Mouse (Mus musculus) retina, postnatal 1 day (tissue): ENCODE measurements around the gene Rab23.
A peak's percentile ranks its signal among the peaks of the same experiment; 100 is the strongest.
"Not testable (repeated sequence)": the region's sequence is repeated elsewhere in the genome, so short reads cannot be mapped to it uniquely, and the experiment has no call there.

ENCODE experiments used
- DNase-seq: peaks from one replicate; pipeline ENCODE4 v3.0.0-alpha.2; 2012

The Rab23 gene

DNA sequence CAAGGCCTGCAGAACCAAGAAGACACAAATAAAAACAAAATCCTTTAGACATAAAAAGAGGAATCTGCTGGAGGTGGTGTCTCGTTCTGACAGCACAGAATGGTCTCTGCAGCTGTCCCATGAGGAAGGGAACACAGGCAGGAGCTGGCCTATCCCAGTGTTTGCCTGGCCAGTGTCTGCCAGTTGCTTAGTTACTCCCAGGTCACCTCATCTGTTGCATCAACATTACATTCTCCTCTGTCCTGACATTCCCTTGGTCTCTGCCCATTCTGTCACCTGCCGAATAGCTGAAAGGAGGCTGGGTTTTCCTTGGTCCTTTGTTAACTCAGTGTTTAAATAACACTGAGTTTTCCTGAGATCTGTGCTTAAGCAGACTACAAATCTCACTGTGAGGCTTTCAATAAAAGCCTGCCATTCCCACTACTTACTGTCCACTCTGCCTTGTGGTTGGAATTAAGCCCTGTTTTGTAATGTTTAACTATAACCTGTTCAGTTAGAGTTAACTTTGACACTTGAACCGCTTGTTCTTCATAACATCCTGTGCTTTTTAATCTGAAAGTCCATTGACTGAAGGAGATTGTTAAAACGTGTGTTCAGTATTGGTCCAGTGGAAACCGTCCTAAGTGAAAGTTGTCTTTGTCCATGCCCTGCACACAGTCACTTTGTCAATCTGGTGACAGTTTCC is 14.5 kb downstream of the Rab23 start:
- DNase-seq = no peak

GRCm38 (mm10) chr1:33738281-33738680 is 18.6 kb downstream of the Rab23 start:
- no peak for DNase-seq

- no peak for DNase-seq
Measured at GRCm38 (mm10) chr1:33738681-33739278, 19.1 kb downstream of the Rab23 start.

DNA sequence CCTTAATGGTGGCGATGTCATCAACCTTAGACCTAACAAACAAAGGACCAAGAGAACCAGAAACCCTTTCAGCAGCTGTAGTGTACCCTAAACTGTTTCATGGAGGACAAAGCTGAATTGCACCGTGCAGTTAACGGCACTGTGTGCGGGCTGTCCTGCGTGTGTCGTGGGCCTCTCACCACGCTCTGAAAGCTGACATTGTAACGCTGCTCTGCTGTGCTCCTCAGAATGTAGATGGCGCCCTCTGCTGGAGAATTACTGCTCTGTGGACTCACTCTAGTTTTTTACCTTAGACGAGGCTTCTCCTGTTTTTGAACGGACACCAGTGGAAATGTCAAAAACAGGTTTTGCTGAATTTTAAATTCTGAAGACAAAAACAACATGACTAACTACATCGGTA is 19.6 kb downstream of the Rab23 start:
- DNase-seq = peak; percentile 85

- peak; percentile 34 for DNase-seq
Measured at GRCm38 (mm10) chr1:33742903-33743302, 23.2 kb downstream of the Rab23 start.

DNA sequence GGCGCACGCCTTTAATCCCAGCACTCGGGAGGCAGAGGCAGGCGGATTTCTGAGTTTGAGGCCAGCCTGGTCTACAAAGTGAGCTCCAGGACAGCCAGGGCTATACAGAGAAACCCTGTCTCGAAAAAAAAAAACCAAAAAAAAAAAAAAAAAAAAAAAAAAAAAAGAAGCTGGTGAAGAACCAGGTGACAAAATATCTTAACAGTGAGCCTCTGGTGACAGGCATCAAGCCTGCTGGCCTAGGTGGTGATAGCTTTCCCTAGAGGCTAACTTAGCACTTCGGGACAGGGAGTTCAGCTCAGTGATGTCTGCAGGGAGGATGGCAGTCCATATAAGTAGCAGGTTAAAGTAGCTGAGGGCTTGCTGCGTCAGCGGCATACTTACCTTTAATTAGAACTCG is 25.1 kb downstream of the Rab23 start:
- DNase-seq = not testable (repeated sequence)

DNA sequence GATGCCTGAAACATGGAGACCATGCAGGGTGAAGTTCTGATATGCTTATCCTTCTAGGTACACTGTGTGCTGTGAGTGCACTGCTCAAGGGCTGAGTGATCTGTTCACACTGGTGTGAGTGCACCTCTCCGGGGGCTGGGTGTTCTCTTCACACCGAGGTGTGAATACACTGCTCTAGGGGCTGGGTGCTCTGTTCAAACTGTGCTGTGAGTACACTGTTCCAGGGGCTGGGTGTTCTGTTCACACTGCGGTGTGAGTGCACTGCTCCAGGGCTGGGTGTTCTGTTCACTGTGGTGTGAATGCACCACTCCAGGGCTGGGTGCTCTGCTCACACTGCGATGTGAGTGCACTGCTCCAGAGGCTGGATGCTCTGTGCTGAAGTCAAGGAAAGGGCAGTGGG is 26.2 kb downstream of the Rab23 start:
- no peak for DNase-seq

GRCm38 (mm10) chr1:33749109-33749508 is 29.4 kb downstream of the Rab23 start:
- DNase-seq = no peak

DNA sequence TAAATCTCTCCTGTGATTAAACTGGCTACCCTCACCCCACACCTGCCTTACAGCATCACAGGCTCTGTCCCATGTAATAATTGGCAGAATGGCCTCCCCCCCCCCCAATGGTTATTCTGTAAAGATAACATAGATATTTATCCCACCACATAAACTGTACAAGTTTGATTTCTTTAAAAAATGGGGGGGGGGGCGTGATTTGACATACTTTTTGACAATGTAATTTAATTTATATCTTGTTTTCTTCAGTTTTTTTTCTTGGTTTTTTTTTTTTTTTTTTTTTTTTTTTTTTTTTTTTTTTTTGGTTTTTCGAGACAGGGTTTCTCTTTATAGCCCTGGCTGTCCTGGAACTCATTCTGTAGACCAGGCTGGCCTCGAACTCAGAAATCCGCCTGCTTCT is 30.0 kb downstream of the Rab23 start:
- not testable (repeated sequence) for DNase-seq

DNA sequence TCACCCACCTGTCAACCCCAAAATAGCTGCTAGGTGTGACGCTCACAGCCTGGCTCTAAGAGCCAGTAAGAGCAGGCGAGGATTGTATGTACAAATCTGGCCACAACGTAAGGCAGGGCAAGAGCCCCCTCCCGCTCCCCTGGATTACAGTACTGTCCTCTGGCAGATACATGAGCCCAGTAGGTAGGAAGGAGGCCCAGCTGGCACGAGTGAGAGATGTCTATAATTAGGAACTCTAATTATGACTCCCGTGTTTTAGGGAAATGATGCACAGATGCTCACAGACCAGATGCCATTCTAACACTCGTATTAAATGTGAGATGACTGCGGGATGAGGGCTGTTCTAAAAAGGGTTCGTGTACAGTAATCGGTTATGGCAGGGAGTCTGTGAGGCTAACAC is 31.6 kb downstream of the Rab23 start:
- DNase-seq = no peak

- no peak for DNase-seq
Measured at GRCm38 (mm10) chr1:33754089-33754488, 34.4 kb downstream of the Rab23 start.

DNA sequence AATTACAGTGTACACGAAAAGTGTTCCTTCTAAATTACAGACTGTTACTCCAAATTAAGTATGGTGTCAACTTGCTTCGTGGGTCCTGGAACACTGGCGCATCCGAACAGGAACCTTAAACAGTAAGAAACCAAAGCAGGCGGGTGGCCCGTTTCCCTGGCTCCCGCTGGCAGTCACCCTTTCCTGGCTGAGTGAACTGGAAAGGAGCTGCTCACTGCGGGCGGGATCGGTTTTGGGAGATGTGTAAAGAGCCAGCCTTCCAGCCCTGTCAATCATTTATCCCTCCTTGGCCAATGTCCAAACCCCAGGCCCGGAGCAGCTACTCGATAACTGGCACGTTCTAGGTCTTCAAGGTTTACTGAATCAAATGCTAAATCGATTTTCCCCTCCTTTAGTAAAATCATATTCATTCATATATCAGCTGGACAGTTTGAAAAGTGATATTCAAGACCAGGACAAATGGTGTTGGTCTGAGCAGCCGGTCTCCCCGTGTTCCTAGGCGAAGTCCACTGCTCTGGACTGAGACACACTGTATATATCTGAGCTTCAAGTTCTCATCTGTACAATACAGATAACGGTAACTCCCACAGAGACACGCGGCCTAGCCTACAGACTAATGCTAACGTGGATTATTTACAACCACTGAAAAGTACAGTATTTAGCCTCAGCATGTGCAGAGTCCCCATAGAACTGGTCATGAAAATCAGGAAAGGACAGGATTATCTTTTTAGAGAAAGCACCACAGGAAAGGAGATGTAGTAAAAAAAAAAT is 35.5 kb downstream of the Rab23 start:
- peak; percentile 24 for DNase-seq

GRCm38 (mm10) chr1:33755799-33756198 is 36.1 kb downstream of the Rab23 start:
- DNase-seq = no peak

DNA sequence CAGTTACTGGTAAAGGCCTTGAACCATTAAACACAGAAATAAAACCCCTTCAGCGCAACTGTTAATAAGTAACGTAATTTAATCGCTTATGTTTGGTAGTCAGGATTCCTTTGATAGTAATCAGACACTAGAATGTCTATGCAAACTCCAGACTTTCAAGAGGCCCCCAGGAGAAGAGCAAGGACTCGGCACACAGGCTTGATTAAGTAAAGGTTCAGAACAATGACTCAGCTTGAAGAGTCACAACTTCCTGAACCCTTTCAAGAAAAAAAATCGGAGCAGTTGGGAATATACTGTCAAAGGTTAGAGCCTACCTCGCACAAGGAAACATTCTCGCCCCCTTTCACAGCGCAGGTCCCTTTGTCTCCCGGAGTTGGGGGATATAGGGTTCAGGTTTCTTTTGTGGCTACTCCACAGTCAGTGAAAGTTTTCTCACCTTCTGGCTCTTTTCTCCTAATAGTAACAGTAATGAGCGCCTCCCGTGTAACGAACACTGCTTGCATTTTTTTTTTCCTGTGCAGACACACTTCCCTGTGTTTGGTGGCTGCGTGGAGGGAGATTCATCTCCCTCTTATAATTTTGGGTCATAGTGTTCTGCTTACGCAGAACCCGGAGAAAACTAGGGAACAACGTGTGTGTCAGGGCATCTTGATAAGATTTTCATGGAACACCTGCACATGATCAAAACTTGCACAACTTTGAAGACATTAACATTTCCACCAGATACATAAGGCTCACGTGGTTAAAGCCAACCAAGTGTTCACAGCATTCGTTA is 36.8 kb downstream of the Rab23 start:
- DNase-seq = no peak

GRCm38 (mm10) chr1:33757033-33757413 is 37.3 kb downstream of the Rab23 start:
- peak; percentile 44 for DNase-seq

DNA sequence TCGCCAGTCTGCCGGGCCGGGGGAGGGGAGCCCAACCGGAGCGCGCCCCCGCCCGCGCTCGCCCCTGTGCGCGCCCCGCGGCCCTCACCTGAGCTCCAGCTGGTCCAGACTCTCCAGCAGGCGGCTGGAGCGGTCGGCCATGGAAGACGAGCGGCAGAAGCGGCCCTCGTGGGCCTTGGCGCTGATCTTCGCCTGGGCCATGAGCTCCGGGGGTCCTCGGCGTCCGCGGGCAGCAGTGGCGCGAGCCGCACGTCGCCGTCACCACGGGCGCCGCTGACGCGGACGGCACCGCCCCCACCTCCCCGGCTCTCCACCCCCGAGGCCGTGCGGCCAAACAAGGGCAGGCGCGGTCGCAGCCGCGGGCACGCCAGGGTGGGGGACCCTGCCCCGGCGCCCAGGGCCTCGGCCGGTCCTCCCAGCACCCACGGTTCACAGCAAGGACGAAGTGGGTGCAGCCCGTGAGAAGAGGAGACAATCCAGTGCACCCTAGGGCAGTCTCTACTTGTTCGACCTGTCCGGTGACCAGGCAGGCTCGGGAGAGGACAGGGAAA is 37.9 kb downstream of the Rab23 start, which contains the start of gene Bag2:
Gene Bag2, minus strand, starts transcription at position 305 of the 551 bp plus-strand sequence.
- peak; percentile 78 for DNase-seq

DNA sequence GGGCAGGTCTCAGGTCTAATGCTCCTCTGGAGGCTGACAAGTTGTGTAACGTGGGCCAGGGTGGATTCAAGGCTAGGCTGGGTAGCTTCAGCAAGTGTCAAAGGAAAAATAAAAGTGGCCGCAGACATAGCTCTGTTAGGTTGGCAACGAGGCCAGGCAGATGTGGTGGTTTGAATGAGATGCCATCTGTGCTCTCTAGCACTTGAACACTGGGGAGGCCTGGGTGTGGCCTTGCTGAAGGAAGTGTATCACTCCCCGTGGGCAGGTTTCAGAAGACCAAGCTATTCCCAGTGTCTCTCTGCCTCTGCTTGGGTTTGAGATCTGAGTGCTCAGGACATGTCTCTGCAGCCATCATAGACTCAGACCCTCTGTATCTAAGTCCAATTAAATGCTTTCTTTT is 38.8 kb downstream of the Rab23 start:
- peak; percentile 14 for DNase-seq

DNA sequence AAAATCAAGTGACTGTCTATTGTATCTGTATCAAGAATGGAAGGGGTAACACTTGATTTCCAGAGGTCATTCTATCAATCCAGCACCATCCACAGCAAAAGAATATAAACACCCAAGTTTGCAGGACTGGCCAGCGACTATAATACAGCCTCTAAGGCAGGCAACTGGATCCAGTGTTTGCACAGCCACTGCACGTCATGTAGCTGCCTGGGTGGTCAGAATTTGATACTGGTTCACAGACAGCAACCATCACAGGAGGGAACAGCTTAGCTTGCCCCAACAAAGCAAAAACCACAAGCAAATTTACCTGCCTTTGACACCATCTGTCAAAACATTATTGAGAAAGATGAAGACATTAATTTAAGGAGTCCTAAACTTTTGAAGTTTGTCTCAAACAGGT is 44.1 kb downstream of the Rab23 start:
- no peak for DNase-seq

GRCm38 (mm10) chr1:33765468-33766080 is 45.9 kb downstream of the Rab23 start:
- no peak for DNase-seq

GRCm38 (mm10) chr1:33766520-33767508 is 47.1 kb downstream of the Rab23 start:
- no peak for DNase-seq
